Mouse (Mus musculus) limb, embryonic 12.5 days (tissue): Measurements from ENCODE around the gene Mmp25. TPM values are rescaled to one million over a fixed set of nuclear protein-coding genes. Genes with fewer than 3 reads are reported as not detected.

Source experiments
- ATAC-seq: fragments of 200-750 bp; cut with Nextera tagmentation; 2 replicates; pipeline ENCODE4 v1.8.0; 2017; ENCODE audit warnings: low read depth, moderate TSS enrichment; ENCODE audit not compliant: insufficient number of reproducible peaks, insufficient read depth, low FRiP score, low TSS enrichment
- H3K27ac ChIP-seq: fragments of 300-500 bp; sonication (generic); 2 replicates; pipeline ENCODE4 v1.5.1; 2016; ENCODE audit warnings: mild to moderate bottlenecking, moderate library complexity
- H3K27me3 ChIP-seq: fragments of 300-500 bp; sonication (generic); 2 replicates; pipeline ENCODE4 v1.6.1; 2016; ENCODE audit warnings: mild to moderate bottlenecking, moderate library complexity
- H3K36me3 ChIP-seq: fragments of 300-500 bp; sonication (generic); 2 replicates; pipeline ENCODE4 v1.6.1; 2016; ENCODE audit warnings: mild to moderate bottlenecking, moderate library complexity
- H3K4me1 ChIP-seq: fragments of 300-500 bp; sonication (generic); replicated peaks from 2 replicates; pipeline ENCODE4 v1.6.1; 2016
- H3K4me2 ChIP-seq: fragments of 300-500 bp; sonication (generic); 2 replicates; pipeline ENCODE4 v1.6.1; 2016; ENCODE audit warnings: mild to moderate bottlenecking, moderate library complexity
- H3K4me3 ChIP-seq: fragments of 300-500 bp; sonication (generic); replicated peaks from 2 replicates; pipeline ENCODE4 v1.5.1; 2016; ENCODE audit warnings: mild to moderate bottlenecking
- H3K9ac ChIP-seq: fragments of 300-500 bp; sonication (generic); replicated peaks from 2 replicates; pipeline ENCODE4 v1.6.1; 2016; ENCODE audit warnings: mild to moderate bottlenecking, moderate library complexity
- H3K9me3 ChIP-seq: fragments of 300-500 bp; sonication (generic); 2 replicates; pipeline ENCODE4 v1.6.1; 2016; ENCODE audit warnings: mild to moderate bottlenecking, moderate library complexity
- WGBS: fragments of 180-500 bp; shearing (Covaris S2); methylation state at CpG from one replicate; pipeline ENCODE4 v1.1.7; 2016; 5-methylcytosine and 5-hydroxymethylcytosine counted together
- polyA plus RNA-seq: library from polyadenylated mRNA; unstranded; fragments of >200 nt; fragmentation: Nextera tagmentation; extraction: Ambion mirVana; gene quantifications from 2 replicates; pipeline ENCODE4 v1.2.1, GENCODE M21; 2016

The Mmp25 gene
- polyA plus RNA-seq, 1 experiment from 2014 or later = 0.92 TPM

DNA sequence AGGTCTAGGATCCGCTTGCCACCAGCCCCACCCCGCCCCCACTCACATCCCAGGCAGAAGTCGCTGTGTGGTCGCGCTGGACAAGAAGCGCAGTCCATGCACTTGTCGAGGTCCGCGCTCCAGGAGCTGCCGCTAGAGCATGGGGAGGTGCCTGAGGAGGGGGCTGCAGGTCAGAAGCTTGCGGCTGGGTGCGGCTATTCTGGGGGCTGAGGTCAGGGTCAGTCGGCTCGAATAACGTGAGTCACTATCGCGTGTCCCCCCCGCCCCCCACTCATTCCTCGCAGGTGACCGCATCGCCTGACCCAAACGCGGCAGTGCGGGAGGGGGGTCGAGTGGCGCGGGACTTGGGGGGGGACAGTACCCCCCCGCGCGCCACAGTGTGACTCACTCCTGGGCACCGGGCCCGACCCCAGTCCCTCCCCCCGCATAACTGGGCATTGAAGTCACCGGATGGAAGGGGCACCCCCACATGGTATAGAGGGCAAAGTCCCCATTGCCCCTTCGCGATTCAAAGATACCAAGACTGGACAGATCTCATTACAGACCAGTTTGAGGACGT is 31.5 kb upstream of the Mmp25 start:
- peak overlapping the region; percentile 97 for H3K4me2 ChIP-seq
- peaks cover 44% of the 10 kb centered on the region for H3K4me1 ChIP-seq
- no peak for ATAC-seq
- under 1% methylated on average over 37 of the region's 37 CpGs for WGBS
- H3K9me3 ChIP-seq = no peaks in the 10 kb centered on the region
- peak overlapping the region; percentile 49 for H3K4me3 ChIP-seq
- peak overlapping the region; percentile 50 for H3K9ac ChIP-seq
- peaks cover 63% of the 10 kb centered on the region for H3K27me3 ChIP-seq
- H3K36me3 ChIP-seq = no peaks in the 10 kb centered on the region
- no peak overlapping the region for H3K27ac ChIP-seq

GRCm38 (mm10) chr17:23675564-23676281 is 30.6 kb upstream of the Mmp25 start:
- no peak for ATAC-seq
- no peaks in the 10 kb centered on the region for H3K9me3 ChIP-seq
- peaks cover 54% of the 10 kb centered on the region for H3K27me3 ChIP-seq
- H3K9ac ChIP-seq = peak overlapping the region; percentile 50; the same call in 1 of the 2 replicates
- H3K4me2 ChIP-seq = peak overlapping the region; percentile 97
- H3K4me3 ChIP-seq = peak overlapping the region; percentile 49
- H3K27ac ChIP-seq = no peak overlapping the region
- H3K36me3 ChIP-seq = peaks cover under 1% of the 10 kb centered on the region; the same call in 1 of the 2 replicates
- WGBS = 13% methylated on average over 15 of the region's 15 CpGs
- peaks cover 44% of the 10 kb centered on the region for H3K4me1 ChIP-seq

DNA sequence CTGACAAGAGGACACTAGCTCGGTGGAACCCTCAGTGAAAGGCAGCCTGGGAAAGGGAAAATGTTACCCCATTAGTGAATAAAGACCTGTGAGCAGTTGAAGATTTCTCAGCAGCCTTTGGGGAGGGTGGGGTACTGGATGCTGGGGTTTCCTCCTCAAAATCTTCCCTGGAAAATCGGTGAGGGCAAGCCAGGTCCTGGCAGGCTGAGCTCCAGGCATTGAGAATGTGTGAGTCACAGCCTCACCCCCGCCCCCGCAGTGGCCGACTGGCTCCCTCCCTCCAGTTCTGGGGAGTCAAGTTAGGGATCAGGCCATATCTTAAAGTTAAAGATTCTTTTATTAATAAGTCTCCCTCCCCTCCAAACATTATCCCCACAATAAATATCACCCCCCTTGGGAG is 30.1 kb upstream of the Mmp25 start:
- Histone ChIP-seq H3K9ac (no peak overlapping the region), H3K4me2 (peak overlapping the region; percentile 97), H3K9me3 (no peaks in the 10 kb centered on the region), H3K4me1 (peaks cover 44% of the 10 kb centered on the region), H3K27ac (no peak overlapping the region), H3K27me3 (peaks cover 48% of the 10 kb centered on the region), H3K36me3 (peaks cover 7% of the 10 kb centered on the region), H3K4me3 (no peak overlapping the region)
- 25% methylated on average over 5 of the region's 5 CpGs for WGBS
- ATAC-seq = no peak

- H3K4me2 ChIP-seq = peak overlapping the region; percentile 74
- peaks cover 41% of the 10 kb centered on the region for H3K27me3 ChIP-seq
- peak overlapping the region; percentile 59 for H3K4me3 ChIP-seq
- H3K9me3 ChIP-seq = no peaks in the 10 kb centered on the region
- H3K27ac ChIP-seq = peak overlapping the region; percentile 50; the same call in 1 of the 2 replicates
- WGBS = 31% methylated on average over 9 of the region's 9 CpGs
- peaks cover 14% of the 10 kb centered on the region for H3K36me3 ChIP-seq
- peaks cover 40% of the 10 kb centered on the region for H3K4me1 ChIP-seq
- 0 out of 2 replicates have a peak, but pooled peaks have one; percentile 0 for ATAC-seq
- peak overlapping the region; percentile 58 for H3K9ac ChIP-seq
Observed at GRCm38 (mm10) chr17:23674271-23674952, 29.3 kb upstream of the Mmp25 start.

DNA sequence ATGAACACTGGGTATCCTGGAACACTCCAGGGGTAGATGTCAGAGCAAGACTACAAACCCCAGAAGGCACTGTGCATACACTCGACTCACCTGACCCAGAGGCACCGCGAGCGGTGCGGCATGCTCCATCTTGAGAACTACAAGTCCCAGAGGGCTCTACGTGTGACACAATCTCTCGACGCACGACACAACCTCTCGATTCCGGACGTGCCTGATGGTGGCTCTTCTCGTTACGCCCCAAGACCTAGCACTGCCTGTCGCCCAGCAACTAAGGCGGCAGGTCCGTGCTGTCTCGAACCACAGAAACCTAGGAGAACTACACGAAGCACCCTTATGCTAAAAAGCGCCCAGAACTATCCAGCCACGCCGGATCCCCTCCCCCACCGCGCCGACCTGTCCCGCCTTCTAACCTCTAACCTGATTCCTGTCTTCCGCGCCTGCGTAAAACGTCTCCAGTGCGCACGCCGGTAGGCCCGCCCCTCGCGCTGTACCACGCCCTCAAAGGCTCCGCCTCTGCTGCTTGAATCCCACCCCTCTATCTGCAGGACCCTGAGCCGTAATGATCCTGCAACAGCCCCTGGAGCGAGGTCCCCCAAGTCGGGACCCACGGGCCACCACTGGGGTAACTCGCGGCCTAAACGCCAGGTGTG is 28.5 kb upstream of the Mmp25 start, which contains the start of the genes Hcfc1r1 and Thoc6:
TSS of gene Hcfc1r1 (plus strand) at position 173 of the 650 bp plus-strand sequence.
TSS of gene Thoc6 (minus strand) at position 459 of the 650 bp plus-strand sequence.
- H3K36me3 ChIP-seq = peaks cover 22% of the 10 kb centered on the region
- WGBS = under 1% methylated on average over 45 of the region's 45 CpGs
- peaks cover 33% of the 10 kb centered on the region for H3K27me3 ChIP-seq
- H3K9me3 ChIP-seq = no peaks in the 10 kb centered on the region
- H3K4me1 ChIP-seq = peaks cover 35% of the 10 kb centered on the region
- peak; percentile 93 for ATAC-seq
- H3K9ac ChIP-seq = peak within 1 kb of the TSS; percentile 58
- H3K4me3 ChIP-seq = peak within 1 kb of the TSS; percentile 59
- peak within 1 kb of the TSS; percentile 50; the same call in 1 of the 2 replicates for H3K27ac ChIP-seq
- H3K4me2 ChIP-seq = peak within 1 kb of the TSS; percentile 74

DNA sequence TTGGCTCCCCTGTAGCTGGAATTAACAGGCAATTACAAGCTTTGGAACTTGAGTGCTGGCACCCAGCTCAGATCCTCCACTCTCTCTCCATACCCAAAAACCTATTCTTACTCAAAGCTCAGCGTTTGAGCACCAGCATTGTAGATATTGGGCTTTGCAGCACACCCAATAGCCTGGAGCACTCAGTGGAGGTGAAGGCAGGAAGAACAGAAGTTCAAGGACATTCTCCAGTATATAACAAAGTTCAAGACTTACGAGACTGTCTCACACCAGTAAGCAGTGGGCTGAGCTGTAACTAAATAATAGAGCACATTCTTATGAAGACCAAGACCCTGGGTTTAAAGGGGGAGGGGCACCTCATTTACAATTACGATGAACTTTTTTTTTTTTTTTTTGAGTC is 27.7 kb upstream of the Mmp25 start:
- Histone ChIP-seq H3K4me3 (peak overlapping the region; percentile 59), H3K4me1 (peaks cover 35% of the 10 kb centered on the region), H3K9me3 (no peaks in the 10 kb centered on the region), H3K27ac (no peak overlapping the region), H3K36me3 (peaks cover 30% of the 10 kb centered on the region), H3K4me2 (peak overlapping the region; percentile 74), H3K27me3 (peaks cover 25% of the 10 kb centered on the region), H3K9ac (no peak overlapping the region)
- WGBS = 57% methylated on average over 3 of the region's 3 CpGs
- ATAC-seq = no peak

DNA sequence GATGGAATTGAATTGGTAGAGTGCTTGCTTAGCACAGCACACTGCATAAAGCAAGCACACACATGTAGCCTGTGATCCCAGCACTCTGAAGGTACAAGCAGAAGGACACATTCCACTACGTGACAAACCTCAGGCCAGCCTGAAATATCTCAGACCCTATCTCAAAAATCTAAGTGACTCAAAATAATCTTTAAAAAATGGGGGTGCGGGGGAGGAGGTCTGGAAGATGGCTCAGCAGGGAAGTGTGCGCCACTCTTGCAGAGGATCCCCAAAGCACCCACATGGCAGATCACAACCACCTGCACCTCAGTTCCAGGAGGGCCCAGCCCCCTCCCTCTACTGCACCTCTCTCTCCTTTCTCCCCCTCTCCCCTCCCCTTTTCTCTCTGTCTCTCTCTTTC is 26.4 kb upstream of the Mmp25 start:
- 88% methylated on average over 3 of the region's 3 CpGs for WGBS
- no peak for ATAC-seq
- H3K9me3 ChIP-seq = no peaks in the 10 kb centered on the region
- H3K27ac ChIP-seq = no peak overlapping the region
- peaks cover 32% of the 10 kb centered on the region for H3K4me1 ChIP-seq
- H3K9ac ChIP-seq = no peak overlapping the region; the same call in 1 of the 2 replicates
- peaks cover 43% of the 10 kb centered on the region for H3K36me3 ChIP-seq
- no peak overlapping the region for H3K4me2 ChIP-seq
- peaks cover 21% of the 10 kb centered on the region for H3K27me3 ChIP-seq
- no peak overlapping the region for H3K4me3 ChIP-seq

GRCm38 (mm10) chr17:23670516-23671074 is 25.5 kb upstream of the Mmp25 start:
- Histone ChIP-seq H3K4me2 (no peak overlapping the region), H3K9ac (no peak overlapping the region), H3K27me3 (peaks cover 12% of the 10 kb centered on the region), H3K4me3 (no peak overlapping the region), H3K4me1 (peaks cover 23% of the 10 kb centered on the region), H3K27ac (no peak overlapping the region), H3K36me3 (peaks cover 46% of the 10 kb centered on the region), H3K9me3 (no peaks in the 10 kb centered on the region)
- no peak for ATAC-seq
- WGBS = 85% methylated on average over 6 of the region's 7 CpGs

DNA sequence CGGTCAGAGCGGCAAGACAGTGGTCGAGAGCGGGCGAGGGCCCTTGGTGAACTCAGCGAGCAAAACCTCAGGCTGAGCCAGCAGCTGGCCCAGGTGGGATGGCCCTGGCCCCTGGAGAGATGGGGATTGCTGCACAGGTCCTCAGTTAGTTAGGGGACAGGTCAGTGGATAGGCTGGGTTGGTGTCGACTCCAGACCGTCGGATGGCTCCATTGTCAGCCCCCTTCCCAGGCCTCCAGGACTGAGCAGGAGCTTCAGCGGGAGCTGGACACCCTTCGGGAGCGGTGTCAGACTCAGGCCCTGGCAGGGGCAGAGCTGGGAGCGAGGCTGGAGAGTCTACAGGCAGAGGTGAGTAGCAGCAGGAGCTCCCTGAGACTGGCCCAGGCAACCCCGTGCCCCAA is 20.4 kb upstream of the Mmp25 start:
- Histone ChIP-seq H3K36me3 (peaks cover 44% of the 10 kb centered on the region), H3K4me1 (0 out of 2 replicates have a peak, but pooled peaks cover 7% of the 10 kb centered on the region), H3K4me3 (no peak overlapping the region), H3K27me3 (peaks cover 26% of the 10 kb centered on the region), H3K9me3 (no peaks in the 10 kb centered on the region), H3K27ac (no peak overlapping the region), H3K9ac (no peak overlapping the region), H3K4me2 (no peak overlapping the region)
- ATAC-seq = no peak
- WGBS = 80% methylated on average over 14 of the region's 14 CpGs

DNA sequence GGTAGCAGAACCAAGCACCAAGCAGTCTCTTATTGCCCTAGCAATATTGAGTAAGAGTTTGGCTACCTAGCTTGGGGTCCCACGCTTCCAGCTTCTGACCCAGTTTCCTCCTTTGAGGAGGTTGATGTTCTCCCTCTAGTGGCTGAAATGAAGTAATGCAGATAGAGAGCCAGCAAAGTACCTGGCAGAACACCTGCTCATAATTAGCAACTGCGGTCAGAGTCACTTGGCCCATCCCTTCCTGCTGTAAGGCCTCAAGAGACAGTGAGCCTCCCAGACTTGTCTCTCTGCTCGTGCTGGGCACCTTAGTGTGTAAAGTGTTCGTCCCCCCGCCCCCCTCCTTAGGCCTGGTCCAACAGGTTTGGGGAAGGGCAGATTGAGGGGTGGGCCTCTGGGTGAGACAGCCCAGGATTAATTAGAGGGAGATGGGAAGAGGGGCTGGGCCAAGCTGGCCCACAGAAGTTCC is 19.5 kb upstream of the Mmp25 start:
- Histone ChIP-seq H3K4me1 (0 out of 2 replicates have a peak, but pooled peaks cover 10% of the 10 kb centered on the region), H3K36me3 (peaks cover 34% of the 10 kb centered on the region), H3K4me2 (no peak overlapping the region), H3K4me3 (no peak overlapping the region), H3K9ac (no peak overlapping the region), H3K9me3 (no peaks in the 10 kb centered on the region), H3K27me3 (peaks cover 35% of the 10 kb centered on the region), H3K27ac (no peak overlapping the region)
- WGBS = 10% methylated on average over 5 of the region's 5 CpGs
- no peak; the same call in 1 of the 2 replicates for ATAC-seq
